Comparison of ENCODE assay signal across 18 mouse cellular contexts in genomic region chr1:92299041-92299440, GRCm38 (mm10).
A peak's percentile ranks its signal among the peaks of the same experiment; 100 is the strongest.
DNase-seq lines count a peak whose midpoint lies in the region; TF ChIP-seq lines count a peak whose summit lies in the region.
"Had no signal": no experiment of that assay in that cellular context is flagged by ENCODE, and none has a peak within 500 bp of the region (broad histone marks: within the 10 kb centered on the region; RNA-seq: fewer than 3 reads in every experiment).

No protein-coding gene starts in this region.

- H3K27me3 ChIP-seq in myocyte (ENCODE audit: control insufficient read depth, insufficient read depth, insufficient read length), result no peaks in the 10 kb centered on the region
- H3K27me3 ChIP-seq: heart, embryonic 12.5 days; liver, embryonic 12.5 days; lung, embryonic 15.5 days; neural tube, embryonic 15.5 days had no signal

- no peaks in the 10 kb centered on the region for H3K36me3 ChIP-seq in myocyte (ENCODE audit: control insufficient read depth, insufficient read depth)
- H3K36me3 ChIP-seq: forebrain, embryonic 12.5 days; heart, embryonic 12.5 days; liver, embryonic 12.5 days; lung, embryonic 15.5 days; neural tube, embryonic 15.5 days had no signal

- H3K4me3 ChIP-seq in myocyte, result no peak overlapping the region
- H3K4me3 ChIP-seq: forebrain, embryonic 12.5 days; heart, embryonic 12.5 days; liver, embryonic 12.5 days; lung, embryonic 15.5 days; neural tube, embryonic 15.5 days had no signal

- no peak for TF ChIP-seq POLR2A in myocyte (IDR thresholded peaks at IDR 0.05; ENCODE audit: insufficient read length, low read depth)

- peak; percentile 41 for DNase-seq in left cerebral cortex, adult 11 months (ENCODE audit: low spot score)
- no peak for DNase-seq in left cerebral cortex, postnatal 4 days
- DNase-seq in frontal cortex, postnatal 36 days (ENCODE audit: low spot score in 2 of 2), result peak; percentile 65 to 80
- peak; percentile 49 for DNase-seq in thymus, postnatal 25 days
- DNase-seq in urinary bladder, postnatal 36 days (ENCODE audit: low spot score in 2 of 2), result no peak
- DNase-seq in gastrocnemius, adult 18-20 months (ENCODE audit: low spot score), result no peak
- DNase-seq: cerebellum, adult 11-12 months; gastrocnemius, postnatal 14 days; heart, postnatal 4 days; kidney, adult 18-20 months; kidney, postnatal 14 days; retina, postnatal 1 day had no signal

- H3K79me2 ChIP-seq in myocyte (ENCODE audit: control insufficient read depth, insufficient read depth), result no peaks in the 10 kb centered on the region

- no peak overlapping the region for H3ac ChIP-seq in myocyte (ENCODE audit: control insufficient read depth, insufficient read length)

- intact Hi-C loops in left cerebral cortex, postnatal 4 days (cut with DNase I), result no loop called here

- peak overlapping the region; percentile 18 for H3K4me2 ChIP-seq in myocyte (ENCODE audit: low read depth)
- H3K4me2 ChIP-seq: forebrain, embryonic 12.5 days; heart, embryonic 12.5 days; liver, embryonic 12.5 days; lung, embryonic 15.5 days; neural tube, embryonic 15.5 days had no signal

TF ChIP-seq in myocyte, 11 proteins besides CTCF, POLR2A, EP300 and RAD21:
- no peak for TF ChIP-seq SRF (IDR thresholded peaks at IDR 0.05; ENCODE audit: control insufficient read depth, insufficient read length, low read depth)

Comparison
In these comparisons a context has a peak if more than half of its experiments do, and no peak if none do; other contexts are left out.
1. DNase-seq: peak in left cerebral cortex, adult 11 months (single experiment), frontal cortex, postnatal 36 days (2 of 2) and thymus, postnatal 25 days (single experiment); none in left cerebral cortex, postnatal 4 days (single experiment), urinary bladder, postnatal 36 days (0 of 2) and gastrocnemius, adult 18-20 months (single experiment).